Mouse (Mus musculus) stomach, postnatal 0 days (tissue): ENCODE results near the gene Pcif1. TPM values are rescaled to one million over a fixed set of nuclear protein-coding genes. Genes with fewer than 3 reads are reported as not detected.

Experiments used
- ATAC-seq: fragments of 200-750 bp; cut with Nextera tagmentation; 2 replicates; pipeline ENCODE4 v1.8.0; 2017; ENCODE audit not compliant: low FRiP score, low TSS enrichment
- DNase-seq: peaks from one replicate; pipeline ENCODE4 v3.0.0-alpha.2; 2016; ENCODE audit warnings: low spot score
- H3K27ac ChIP-seq: fragments of 300-500 bp; sonication (generic); replicated peaks from 2 replicates; pipeline ENCODE4 v1.5.1; 2014; ENCODE audit warnings: mild to moderate bottlenecking, control low read depth
- H3K27me3 ChIP-seq: fragments of 300-500 bp; sonication (generic); 2 replicates; pipeline ENCODE4 v1.6.1; 2014; ENCODE audit warnings: low read length; ENCODE audit not compliant: control insufficient read depth, insufficient read depth
- H3K36me3 ChIP-seq: fragments of 300-500 bp; sonication (generic); 2 replicates; pipeline ENCODE4 v1.6.1; 2014; ENCODE audit warnings: low read length, mixed read lengths; ENCODE audit not compliant: control insufficient read depth, insufficient read depth
- H3K4me1 ChIP-seq: fragments of 300-500 bp; sonication (generic); replicated peaks from 2 replicates; pipeline ENCODE4 v1.6.1; 2014; ENCODE audit warnings: antibody characterized with exemption; ENCODE audit not compliant: control insufficient read depth, insufficient read depth
- H3K4me2 ChIP-seq: fragments of 300-500 bp; sonication (generic); replicated peaks from 2 replicates; pipeline ENCODE4 v1.6.1; 2014; ENCODE audit warnings: low read depth, mild to moderate bottlenecking, control low read depth, moderate library complexity
- H3K4me3 ChIP-seq: fragments of 300-500 bp; sonication (generic); 2 replicates; pipeline ENCODE4 v1.5.1; 2014; ENCODE audit warnings: low read depth, low read length, control low read depth
- H3K9ac ChIP-seq: fragments of 300-500 bp; sonication (generic); 2 replicates; pipeline ENCODE4 v1.6.1; 2014; ENCODE audit warnings: mild to moderate bottlenecking, low read length, control low read depth, mixed read lengths
- H3K9me3 ChIP-seq: fragments of 300-500 bp; sonication (generic); 2 replicates; pipeline ENCODE4 v1.6.1; 2016; ENCODE audit warnings: low read length; ENCODE audit not compliant: control insufficient read depth
- CTCF ChIP-seq: IDR thresholded peaks from 2 replicates; pipeline ENCODE4 v1.5.1; 2016; ENCODE audit warnings: antibody characterized with exemption, low read depth, mild to moderate bottlenecking, moderate library complexity
- EP300 ChIP-seq: optimal IDR thresholded peaks from 2 replicates; pipeline ENCODE3; 2016; ENCODE audit warnings: antibody characterized with exemption
- WGBS: fragments of 180-500 bp; shearing (Covaris S2); extraction: QIAGEN DNeasy Blood & Tissue Kit; methylation state at CpG from one replicate; pipeline ENCODE4 v1.1.7; 2014; 5-methylcytosine and 5-hydroxymethylcytosine counted together
- polyA plus RNA-seq: library from polyadenylated mRNA; unstranded; fragments of >200 nt; fragmentation: Nextera tagmentation; extraction: Ambion mirVana; gene quantifications from 2 replicates; pipeline ENCODE4 v1.2.1, GENCODE M21; 2015

The Pcif1 gene
- polyA plus RNA-seq, 1 experiment from 2014 or later: 51.4 TPM

DNA sequence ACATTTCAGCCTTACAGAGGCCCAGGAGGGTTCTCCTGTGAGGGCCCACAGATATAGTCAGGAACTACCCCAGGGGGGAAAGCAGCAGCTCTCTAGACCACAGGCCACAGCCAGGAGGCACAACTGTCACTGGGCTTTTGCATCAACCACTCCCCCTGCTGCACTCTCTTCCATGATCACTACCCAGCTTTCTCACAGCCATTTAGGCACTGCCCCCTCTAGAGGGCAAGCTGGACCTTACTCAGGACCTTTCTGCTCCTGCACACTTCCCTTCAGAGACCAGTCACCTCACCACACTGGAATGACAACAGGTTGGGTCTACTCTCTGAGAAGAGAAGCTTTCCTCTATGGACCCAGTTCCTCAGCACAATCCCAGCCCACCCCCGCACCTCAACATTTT lies 30.4 kb downstream of the Pcif1 start:
- Histone ChIP-seq H3K36me3 (peaks cover 31% of the 10 kb centered on the region), H3K4me2 (peak overlapping the region; percentile 84; the same call in 1 of the 2 replicates), H3K9ac (no peak overlapping the region; the same call in 1 of the 2 replicates), H3K27me3 (no peaks in the 10 kb centered on the region), H3K4me1 (no peaks in the 10 kb centered on the region), H3K9me3 (no peaks in the 10 kb centered on the region; the same call in 1 of the 2 replicates), H3K4me3 (no peak overlapping the region), H3K27ac (no peak overlapping the region)
- ATAC-seq: peak; percentile 19; the same call in 1 of the 2 replicates
- DNase-seq: peak; percentile 65
- TF ChIP-seq EP300: no peak
- TF ChIP-seq CTCF: peak; percentile 75
- WGBS: 78% methylated on average over 1 of the region's 1 CpGs

DNA sequence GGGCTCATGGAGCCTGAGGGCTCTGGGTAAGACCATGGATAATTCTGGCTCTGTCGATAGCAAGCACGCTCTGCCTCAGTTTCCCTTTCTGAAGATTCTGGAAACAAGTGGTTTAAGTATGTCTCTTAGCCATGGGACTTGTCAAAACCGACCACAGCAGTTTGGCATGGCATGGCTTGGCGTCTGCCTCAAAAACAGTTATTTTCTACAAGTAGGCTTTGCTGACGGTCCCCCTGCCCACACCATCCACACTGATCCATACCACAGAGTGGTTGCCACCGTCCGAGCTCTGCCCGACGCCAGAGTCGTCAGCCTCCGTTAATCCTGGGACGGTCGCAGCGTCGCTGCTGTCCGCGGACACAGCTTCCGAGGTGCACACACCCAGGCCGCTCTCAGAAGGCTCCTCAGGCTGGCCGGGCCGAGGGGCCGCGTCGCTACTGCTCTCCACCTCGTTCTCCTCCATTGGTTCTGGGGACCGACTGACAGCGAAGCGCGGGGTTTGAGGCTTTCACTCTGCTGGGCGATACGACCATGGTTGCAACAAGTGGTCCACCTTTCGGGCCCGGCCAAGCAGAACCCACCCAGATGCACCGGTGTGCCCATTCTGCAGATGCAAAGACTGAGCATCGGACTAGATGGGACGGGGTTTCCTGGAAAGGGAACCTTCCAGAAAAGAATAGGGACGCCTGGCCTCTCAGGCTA lies 31.4 kb downstream of the Pcif1 start:
- Histone ChIP-seq H3K4me3 (peak overlapping the region; percentile 80), H3K9me3 (no peaks in the 10 kb centered on the region; the same call in 1 of the 2 replicates), H3K36me3 (peaks cover 25% of the 10 kb centered on the region), H3K9ac (peak overlapping the region; percentile 96), H3K27me3 (no peaks in the 10 kb centered on the region), H3K27ac (peak overlapping the region; percentile 99), H3K4me2 (peak overlapping the region; percentile 84), H3K4me1 (no peaks in the 10 kb centered on the region)
- WGBS: 3% methylated on average over 37 of the region's 37 CpGs
- ATAC-seq (0 out of 2 replicates have a peak, but pooled peaks have one; percentile 0), DNase-seq (no peak)
- TF ChIP-seq CTCF: no peak
- TF ChIP-seq EP300: peak; percentile 71

DNA sequence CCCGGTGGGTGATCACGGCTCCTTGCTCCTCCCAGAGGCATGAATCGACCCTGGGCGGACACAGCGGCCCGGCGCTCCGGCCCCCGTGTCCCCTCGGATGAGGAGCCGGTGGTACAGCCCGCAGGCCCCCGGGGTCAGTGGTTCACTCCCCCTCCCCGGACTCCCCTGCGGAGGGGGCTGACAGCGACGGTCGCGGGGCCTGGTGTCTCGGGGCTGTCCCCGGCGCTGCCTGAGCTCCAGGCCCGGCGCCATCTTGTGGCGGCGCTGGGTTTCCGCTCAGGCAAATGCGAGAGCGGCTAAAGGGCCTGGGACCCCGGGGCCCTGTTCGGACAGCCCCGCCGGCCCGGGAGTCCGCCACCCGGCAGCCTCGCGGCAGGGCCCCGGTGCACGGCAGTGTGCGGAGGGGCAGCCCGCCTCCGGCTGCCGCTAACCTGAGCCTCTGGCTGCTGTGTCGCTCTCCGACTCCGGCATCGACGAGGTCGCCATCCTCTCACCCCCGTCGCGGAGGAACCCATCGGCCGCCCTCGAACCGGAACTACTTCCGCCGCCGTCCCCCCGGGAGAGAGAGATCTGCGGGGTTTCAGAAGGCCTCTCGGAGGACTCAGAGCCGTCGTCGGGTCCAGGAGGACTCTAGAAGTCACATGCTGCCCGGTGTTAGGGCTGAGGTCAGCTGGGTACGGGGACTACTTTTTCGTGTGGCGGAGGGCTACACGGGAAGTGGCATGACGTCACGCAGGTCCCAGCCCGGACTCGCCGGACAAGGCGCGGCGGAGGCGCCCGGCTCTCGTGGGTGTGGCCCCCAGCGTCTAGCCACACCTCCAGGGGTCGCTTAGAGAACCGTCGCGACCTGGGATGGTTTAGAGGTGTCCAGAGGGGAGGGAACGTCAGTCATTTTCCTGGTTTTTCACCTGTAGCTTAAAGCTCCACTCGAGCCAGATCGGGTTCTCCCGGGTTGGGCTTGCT lies 32.3 kb downstream of the Pcif1 start, which contains the start of gene Zfp335:
TSS of gene Zfp335 (minus strand) at position 672 of the 963 bp plus-strand sequence.
- DNase-seq (peak; percentile 92), ATAC-seq (peak; percentile 87)
- Histone ChIP-seq H3K36me3 (peaks cover 17% of the 10 kb centered on the region), H3K4me1 (no peaks in the 10 kb centered on the region), H3K9ac (peak within 1 kb of the TSS; percentile 96), H3K4me3 (peak within 1 kb of the TSS; percentile 80), H3K27ac (peak within 1 kb of the TSS; percentile 99), H3K27me3 (no peaks in the 10 kb centered on the region), H3K4me2 (peak within 1 kb of the TSS; percentile 84), H3K9me3 (no peaks in the 10 kb centered on the region)
- WGBS: under 1% methylated on average over 68 of the region's 91 CpGs
- no peak for TF ChIP-seq EP300
- TF ChIP-seq CTCF: peak; percentile 72

DNA sequence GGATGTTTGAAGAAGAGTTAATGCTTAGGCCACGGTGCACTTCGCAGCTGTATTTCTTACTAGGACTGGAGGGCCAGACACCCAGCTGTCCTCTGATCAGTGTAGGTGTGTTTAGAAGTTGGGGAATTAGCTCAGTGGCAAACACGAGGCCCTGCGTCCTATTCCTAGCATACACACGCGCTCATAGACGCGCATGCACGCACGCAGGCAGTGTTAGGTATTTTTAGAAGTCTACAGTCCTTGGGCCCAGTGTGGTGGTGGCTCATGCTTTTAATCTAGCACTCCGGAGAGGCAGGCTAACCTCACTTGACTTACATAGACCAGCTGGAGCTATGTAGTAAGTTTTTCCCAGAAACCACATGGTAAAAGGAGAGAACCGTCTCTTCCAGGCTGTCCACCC lies 33.0 kb downstream of the Pcif1 start:
- H3K9ac ChIP-seq: peak overlapping the region; percentile 96
- no peaks in the 10 kb centered on the region for H3K27me3 ChIP-seq
- peak overlapping the region; percentile 99 for H3K27ac ChIP-seq
- no peaks in the 10 kb centered on the region for H3K9me3 ChIP-seq
- DNase-seq (peak; percentile 55), ATAC-seq (peak; percentile 53)
- no peaks in the 10 kb centered on the region for H3K4me1 ChIP-seq
- peak overlapping the region; percentile 84 for H3K4me2 ChIP-seq
- WGBS: 2% methylated on average over 12 of the region's 12 CpGs
- peak overlapping the region; percentile 80 for H3K4me3 ChIP-seq
- TF ChIP-seq EP300: no peak
- no peak for TF ChIP-seq CTCF
- H3K36me3 ChIP-seq: peaks cover 14% of the 10 kb centered on the region

DNA sequence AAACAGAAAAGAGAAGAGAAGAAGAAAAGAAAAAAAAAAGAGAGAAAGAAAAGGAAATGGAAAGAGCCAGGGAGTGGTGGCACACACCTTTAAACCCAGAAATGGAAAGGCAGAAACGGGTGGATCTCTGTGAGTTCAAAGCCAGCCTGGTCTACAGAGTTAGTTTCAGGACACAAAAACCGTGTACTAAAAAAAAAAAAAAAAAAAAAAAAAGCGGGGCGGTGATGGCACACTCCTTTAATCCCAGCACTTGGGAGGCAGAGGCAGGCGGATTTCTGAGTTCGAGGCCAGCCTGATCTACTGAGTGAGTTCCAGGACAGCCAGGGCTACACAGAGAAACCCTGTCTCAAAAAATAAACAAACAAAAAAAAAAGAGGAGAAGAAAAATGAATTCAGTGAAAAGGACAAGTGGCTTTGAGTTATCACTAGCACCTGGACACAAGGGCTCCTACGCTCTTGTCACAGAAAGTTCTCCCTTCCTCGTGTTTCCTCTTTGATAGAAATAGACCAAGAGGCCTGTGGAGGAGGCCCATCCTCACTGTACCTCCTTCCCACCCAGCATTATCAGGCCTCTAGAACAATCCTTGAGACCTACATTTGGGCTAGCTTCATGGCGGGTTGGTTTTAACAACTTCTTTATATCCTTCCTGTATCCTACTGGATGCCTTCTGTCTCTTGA lies 33.8 kb downstream of the Pcif1 start:
- no peaks in the 10 kb centered on the region for H3K4me1 ChIP-seq
- no peaks in the 10 kb centered on the region for H3K9me3 ChIP-seq
- ATAC-seq: no peak
- no peak for DNase-seq
- peaks cover 7% of the 10 kb centered on the region for H3K36me3 ChIP-seq
- H3K4me3 ChIP-seq: no peak overlapping the region
- WGBS: 84% methylated on average over 9 of the region's 9 CpGs
- H3K27ac ChIP-seq: peak overlapping the region; percentile 99
- H3K9ac ChIP-seq: no peak overlapping the region
- no peaks in the 10 kb centered on the region for H3K27me3 ChIP-seq
- TF ChIP-seq EP300 (no peak), CTCF (no peak)
- H3K4me2 ChIP-seq: no peak overlapping the region
